Mouse (Mus musculus): Measurements from ENCODE around the gene Tmem63c. TPM values are rescaled to one million over a fixed set of nuclear protein-coding genes. Genes with fewer than 3 reads are reported as not detected.

The Tmem63c gene
- polyA plus RNA-seq, 1 experiment from 2014 or later = 0.10 TPM

GRCm38 (mm10) chr12:87070520-87070919 lies 49.4 kb downstream of the Tmem63c start:
- 74% methylated on average over 5 of the region's 5 CpGs for WGBS

DNA sequence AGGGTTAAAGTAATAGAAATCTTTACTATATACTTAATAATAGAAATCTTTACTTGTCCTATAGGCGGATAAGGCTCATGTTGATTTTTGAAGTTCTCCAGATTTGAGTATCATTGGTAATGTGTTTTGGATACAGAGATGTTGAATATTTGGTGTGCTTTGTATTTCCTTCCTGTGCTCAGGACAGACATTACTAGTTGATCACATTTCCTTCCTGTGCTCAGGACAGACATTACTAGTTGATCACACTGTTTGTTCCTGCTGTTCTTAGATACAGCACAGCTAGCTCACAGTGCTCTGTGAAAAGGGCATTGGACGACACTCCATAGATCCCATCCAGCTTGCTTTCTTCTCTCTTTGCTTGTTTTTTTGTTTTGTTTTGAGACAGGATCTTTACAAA lies 55.5 kb downstream of the Tmem63c start:
- Histone ChIP-seq H3K27me3 (no peaks in the 10 kb centered on the region), H3K9ac (no peak overlapping the region), H3K4me3 (replicated peaks) (no peak overlapping the region), H3K27ac (no peak overlapping the region), H3K4me2 (no peak overlapping the region), H3K4me1 (no peaks in the 10 kb centered on the region), H3K36me3 (no peaks in the 10 kb centered on the region), H3K9me3 (replicated peaks) (no peaks in the 10 kb centered on the region)
- WGBS = 90% methylated on average over 2 of the region's 2 CpGs
- ATAC-seq (replicated peaks; ENCODE audit: low FRiP score) = no peak

More at GRCm38 (mm10) chr12:87070520-87070919, 49.4 kb downstream of the Tmem63c start:
- Histone ChIP-seq H3K9ac (no peak overlapping the region), H3K27ac (no peak overlapping the region), H3K4me1 (no peaks in the 10 kb centered on the region), H3K27me3 (no peaks in the 10 kb centered on the region), H3K4me3 (replicated peaks) (no peak overlapping the region), H3K36me3 (no peaks in the 10 kb centered on the region), H3K9me3 (replicated peaks) (no peaks in the 10 kb centered on the region), H3K4me2 (no peak overlapping the region)
- ATAC-seq (replicated peaks; ENCODE audit: low FRiP score) = no peak

DNA sequence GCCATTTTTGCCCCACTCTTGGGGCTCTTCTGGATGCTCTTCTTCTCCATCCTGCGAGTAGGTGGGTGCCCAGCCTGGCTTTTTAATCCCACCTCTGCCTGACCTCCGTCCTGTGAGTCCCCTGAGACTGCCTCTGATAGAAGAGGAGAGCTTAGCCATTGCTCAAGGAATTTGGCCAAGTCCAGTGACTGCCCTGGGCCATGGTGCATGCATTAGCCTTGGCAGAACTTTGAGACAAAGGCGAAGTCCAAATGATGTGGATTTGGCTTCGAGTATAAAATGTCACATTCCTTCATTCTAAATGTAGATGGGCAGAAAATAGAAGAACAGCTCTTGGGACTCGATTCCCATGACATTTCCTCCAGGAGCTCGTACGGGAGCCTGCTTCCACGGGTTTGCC lies 61.7 kb downstream of the Tmem63c start:
- Histone ChIP-seq H3K4me1 (no peaks in the 10 kb centered on the region), H3K4me3 (replicated peaks) (no peak overlapping the region), H3K27ac (no peak overlapping the region), H3K9ac (no peak overlapping the region), H3K27me3 (no peaks in the 10 kb centered on the region), H3K36me3 (no peaks in the 10 kb centered on the region), H3K4me2 (no peak overlapping the region), H3K9me3 (replicated peaks) (no peaks in the 10 kb centered on the region)
- no peak for ATAC-seq (replicated peaks; ENCODE audit: low FRiP score)
- 75% methylated on average over 8 of the region's 8 CpGs for WGBS

- Histone ChIP-seq H3K9me3 (replicated peaks) (no peaks in the 10 kb centered on the region), H3K4me2 (no peak overlapping the region), H3K36me3 (no peaks in the 10 kb centered on the region), H3K9ac (no peak overlapping the region), H3K27ac (no peak overlapping the region), H3K4me3 (replicated peaks) (no peak overlapping the region), H3K4me1 (no peaks in the 10 kb centered on the region), H3K27me3 (no peaks in the 10 kb centered on the region)
- 66% methylated on average over 7 of the region's 7 CpGs for WGBS
- no peak for ATAC-seq (replicated peaks; ENCODE audit: low FRiP score)
These were observed 66.1 kb downstream of the Tmem63c start for GRCm38 (mm10) chr12:87087236-87087635.

GRCm38 (mm10) chr12:87088331-87088730 lies 67.2 kb downstream of the Tmem63c start:
- Histone ChIP-seq H3K9ac (no peak overlapping the region), H3K4me1 (no peaks in the 10 kb centered on the region), H3K36me3 (no peaks in the 10 kb centered on the region), H3K9me3 (replicated peaks) (no peaks in the 10 kb centered on the region), H3K4me2 (no peak overlapping the region), H3K4me3 (replicated peaks) (no peak overlapping the region), H3K27ac (no peak overlapping the region), H3K27me3 (no peaks in the 10 kb centered on the region)
- no peak for ATAC-seq (replicated peaks; ENCODE audit: low FRiP score)
- WGBS = 43% methylated on average over 4 of the region's 4 CpGs

GRCm38 (mm10) chr12:87089255-87089654 lies 68.1 kb downstream of the Tmem63c start:
- Histone ChIP-seq H3K36me3 (no peaks in the 10 kb centered on the region), H3K4me1 (no peaks in the 10 kb centered on the region), H3K4me2 (no peak overlapping the region), H3K9ac (no peak overlapping the region), H3K9me3 (replicated peaks) (no peaks in the 10 kb centered on the region), H3K4me3 (replicated peaks) (no peak overlapping the region), H3K27me3 (no peaks in the 10 kb centered on the region), H3K27ac (no peak overlapping the region)
- WGBS = 80% methylated on average over 4 of the region's 4 CpGs
- ATAC-seq (replicated peaks; ENCODE audit: low FRiP score) = no peak

GRCm38 (mm10) chr12:87089701-87090100 lies 68.6 kb downstream of the Tmem63c start:
- no peak overlapping the region for H3K4me2 ChIP-seq
- H3K9ac ChIP-seq = no peak overlapping the region
- no peaks in the 10 kb centered on the region for H3K4me1 ChIP-seq
- H3K4me3 ChIP-seq (replicated peaks) = no peak overlapping the region
- H3K9me3 ChIP-seq (replicated peaks) = no peaks in the 10 kb centered on the region
- no peak for ATAC-seq (replicated peaks; ENCODE audit: low FRiP score)
- no peaks in the 10 kb centered on the region for H3K36me3 ChIP-seq
- H3K27me3 ChIP-seq = no peaks in the 10 kb centered on the region
- H3K27ac ChIP-seq = no peak overlapping the region
- WGBS = 74% methylated on average over 2 of the region's 2 CpGs

GRCm38 (mm10) chr12:87091916-87092315 lies 70.8 kb downstream of the Tmem63c start:
- Histone ChIP-seq H3K9ac (no peak overlapping the region), H3K4me2 (no peak overlapping the region), H3K36me3 (no peaks in the 10 kb centered on the region), H3K4me1 (no peaks in the 10 kb centered on the region), H3K4me3 (replicated peaks) (no peak overlapping the region), H3K27ac (no peak overlapping the region), H3K9me3 (replicated peaks) (no peaks in the 10 kb centered on the region), H3K27me3 (no peaks in the 10 kb centered on the region)
- ATAC-seq (replicated peaks; ENCODE audit: low FRiP score) = no peak
- WGBS = 85% methylated on average over 2 of the region's 2 CpGs

GRCm38 (mm10) chr12:87093249-87093648 lies 72.1 kb downstream of the Tmem63c start:
- Histone ChIP-seq H3K36me3 (no peaks in the 10 kb centered on the region), H3K9me3 (replicated peaks) (no peaks in the 10 kb centered on the region), H3K27ac (no peak overlapping the region), H3K4me2 (no peak overlapping the region), H3K4me1 (no peaks in the 10 kb centered on the region), H3K27me3 (no peaks in the 10 kb centered on the region), H3K4me3 (replicated peaks) (no peak overlapping the region), H3K9ac (no peak overlapping the region)
- ATAC-seq (replicated peaks; ENCODE audit: low FRiP score) = no peak
- 68% methylated on average over 4 of the region's 4 CpGs for WGBS

DNA sequence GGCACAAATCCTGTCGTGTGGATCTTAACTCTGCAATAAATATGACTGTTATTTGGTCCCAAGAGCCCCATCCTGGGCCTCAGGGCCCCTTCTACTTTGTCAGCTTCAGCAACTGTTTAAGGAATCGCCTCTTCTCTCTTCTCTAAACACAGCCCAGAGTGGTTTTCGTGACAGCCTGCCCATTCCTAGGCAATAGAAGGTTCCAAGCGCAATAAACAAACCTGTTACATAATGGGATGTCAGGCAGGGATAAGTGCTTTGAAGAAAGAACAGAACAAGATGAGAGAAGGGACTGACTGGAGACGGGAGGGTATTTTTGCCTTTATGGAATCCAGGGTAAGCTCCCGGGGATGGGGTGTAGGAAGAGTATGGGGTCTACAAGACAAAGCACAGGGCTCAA lies 72.5 kb downstream of the Tmem63c start:
- no peak for ATAC-seq (replicated peaks; ENCODE audit: low FRiP score)
- no peak overlapping the region for H3K4me3 ChIP-seq (replicated peaks)
- H3K27ac ChIP-seq = no peak overlapping the region
- no peak overlapping the region for H3K4me2 ChIP-seq
- no peaks in the 10 kb centered on the region for H3K9me3 ChIP-seq (replicated peaks)
- no peak overlapping the region for H3K9ac ChIP-seq
- H3K27me3 ChIP-seq = no peaks in the 10 kb centered on the region
- WGBS = 57% methylated on average over 6 of the region's 6 CpGs
- no peaks in the 10 kb centered on the region for H3K36me3 ChIP-seq
- H3K4me1 ChIP-seq = no peaks in the 10 kb centered on the region

GRCm38 (mm10) chr12:87100331-87100730 lies 79.2 kb downstream of the Tmem63c start:
- ATAC-seq (replicated peaks; ENCODE audit: low FRiP score) = no peak
- Histone ChIP-seq H3K9me3 (replicated peaks) (no peaks in the 10 kb centered on the region), H3K4me3 (replicated peaks) (no peak overlapping the region), H3K27me3 (peaks cover 36% of the 10 kb centered on the region), H3K27ac (no peak overlapping the region), H3K4me1 (peaks cover 10% of the 10 kb centered on the region), H3K9ac (no peak overlapping the region), H3K4me2 (no peak overlapping the region), H3K36me3 (no peaks in the 10 kb centered on the region)
- WGBS = 80% methylated on average over 4 of the region's 4 CpGs

DNA sequence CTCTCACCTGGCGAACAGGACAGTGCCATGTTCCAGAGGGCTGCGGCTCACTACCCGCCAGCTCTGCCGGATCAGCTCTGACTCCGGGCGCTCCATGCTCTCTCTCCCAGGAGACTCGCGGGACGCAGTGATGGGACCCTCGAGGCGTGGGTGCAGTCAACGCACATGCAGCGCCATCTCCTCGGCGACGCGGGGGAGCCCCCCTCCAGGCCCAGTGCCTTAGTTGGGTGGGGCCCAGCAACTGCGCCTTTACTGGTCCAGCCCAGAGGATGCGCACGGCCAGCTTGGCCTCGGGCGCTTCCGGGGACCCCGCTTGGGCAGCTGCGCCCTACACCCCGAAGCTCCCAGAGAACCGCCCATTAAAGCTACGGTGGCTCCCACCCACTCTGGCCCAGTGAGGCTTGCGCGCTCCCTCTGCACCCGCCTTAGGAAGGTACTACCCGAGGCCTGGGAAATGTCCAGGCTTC lies 81.1 kb downstream of the Tmem63c start, which contains the start of gene Ngb:
TSS of gene Ngb (minus strand) at position 375 of the 467 bp plus-strand sequence.
- Histone ChIP-seq H3K36me3 (no peaks in the 10 kb centered on the region), H3K4me3 (replicated peaks) (peak within 1 kb of the TSS; percentile 37), H3K9me3 (replicated peaks) (no peaks in the 10 kb centered on the region), H3K4me1 (peaks cover 10% of the 10 kb centered on the region), H3K27ac (no peak within 1 kb of the TSS), H3K9ac (no peak within 1 kb of the TSS), H3K4me2 (peak within 1 kb of the TSS; percentile 67), H3K27me3 (peaks cover 36% of the 10 kb centered on the region)
- under 1% methylated on average over 32 of the region's 32 CpGs for WGBS
- ATAC-seq (replicated peaks; ENCODE audit: low FRiP score) = peak; percentile 64; the same call in 1 of the 2 replicates

- Histone ChIP-seq H3K4me1 (peaks cover 10% of the 10 kb centered on the region), H3K9ac (no peak overlapping the region), H3K4me2 (no peak overlapping the region), H3K36me3 (peaks cover 3% of the 10 kb centered on the region; the same call in 1 of the 2 replicates), H3K27ac (no peak overlapping the region), H3K4me3 (replicated peaks) (no peak overlapping the region), H3K9me3 (replicated peaks) (no peaks in the 10 kb centered on the region), H3K27me3 (peaks cover 36% of the 10 kb centered on the region)
- no peak for ATAC-seq (replicated peaks; ENCODE audit: low FRiP score)
- 90% methylated on average over 4 of the region's 4 CpGs for WGBS
These were observed 82.3 kb downstream of the Tmem63c start for GRCm38 (mm10) chr12:87103471-87103870.
